Mouse (Mus musculus): ENCODE measurements at regions not wholly inside any gene's neighbourhood (a gene's known extent, or its start where the extent isn't known, plus 50 kb on each side); places are given as distances from the start of the nearest gene placed in this dataset.

DNA sequence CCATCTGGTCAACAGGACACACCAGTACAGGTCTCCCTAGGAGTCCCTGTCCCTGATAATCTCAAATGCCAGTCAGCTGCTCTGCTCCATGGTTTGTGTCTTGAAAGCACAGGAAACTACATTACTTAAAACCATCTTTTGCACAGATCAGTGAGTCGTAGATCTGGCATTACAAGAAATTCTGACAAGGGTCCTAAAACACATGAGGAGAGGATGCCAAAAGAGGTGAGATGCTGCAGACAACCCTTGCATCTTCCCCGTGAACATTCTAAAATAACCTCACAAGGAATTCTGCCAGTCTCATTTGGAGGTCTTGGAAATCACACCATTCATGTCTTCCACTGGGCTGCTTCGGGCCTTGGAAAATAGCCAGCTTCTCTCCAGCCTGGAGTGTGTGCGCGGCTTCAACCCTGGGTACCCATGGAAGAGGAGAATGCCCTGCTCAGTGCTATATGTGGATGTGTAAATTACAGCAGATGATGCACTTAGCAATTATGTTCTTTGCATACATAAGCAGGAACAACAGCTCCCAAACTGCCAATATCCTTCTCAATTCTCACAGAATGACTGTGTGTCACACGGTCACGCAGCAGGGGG is 157.3 kb upstream of the Smarca2 start:
- TF ChIP-seq POLR2A (IDR thresholded peaks at IDR 0.05; ENCODE audit: borderline replicate concordance, extremely low read depth, insufficient read depth, insufficient read length, poor library complexity, severe bottlenecking) (no peak), CTCF (IDR thresholded peaks at IDR 0.05; ENCODE audit: borderline replicate concordance, extremely low read depth, insufficient read depth, insufficient read length) (no peak)
